Mouse (Mus musculus) olfactory bulb, adult 2 months (tissue): ENCODE data around the gene Gm20518.

Source experiments
- CTCF ChIP-seq: fragments of 200-500 bp; IDR thresholded peaks from 2 replicates; pipeline ENCODE4 v1.5.1; 2012; ENCODE audit warnings: low read depth, mild to moderate bottlenecking, low read length, moderate library complexity; ENCODE audit not compliant: insufficient read depth
- POLR2A ChIP-seq: fragments of 200-500 bp; IDR thresholded peaks from 2 replicates; pipeline ENCODE4 v1.6.1; 2012; ENCODE audit warnings: mild to moderate bottlenecking, low read depth, low read length, moderate library complexity; ENCODE audit not compliant: insufficient read depth

DNA sequence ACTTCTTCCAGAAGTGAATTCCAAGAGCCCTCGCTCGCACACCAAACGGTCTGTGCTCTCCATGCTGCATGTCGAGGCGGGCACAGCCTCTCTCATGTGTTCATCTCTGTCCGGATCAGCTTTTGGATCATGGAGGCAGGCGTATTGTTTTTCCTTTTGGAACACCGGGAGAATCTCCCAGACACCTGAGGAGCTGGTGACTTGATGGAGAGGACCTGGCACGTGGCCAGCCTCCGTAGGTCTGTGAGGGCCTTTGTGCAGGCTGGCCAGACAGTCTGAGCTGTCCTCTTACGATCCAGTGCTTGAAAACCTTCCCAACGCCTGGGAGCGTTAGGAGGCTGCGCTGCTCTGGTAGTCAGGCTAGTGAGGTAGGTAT, 30.7 kb upstream of the Gm20518 start:
- no peak for TF ChIP-seq CTCF
- TF ChIP-seq POLR2A = no peak
